Mouse (Mus musculus): Measurements from ENCODE around the gene Nos1ap.

The Nos1ap gene

GRCm38 (mm10) chr1:170409091-170409490, 180.6 kb downstream of the Nos1ap start:
- DNase-seq: no peak

DNA sequence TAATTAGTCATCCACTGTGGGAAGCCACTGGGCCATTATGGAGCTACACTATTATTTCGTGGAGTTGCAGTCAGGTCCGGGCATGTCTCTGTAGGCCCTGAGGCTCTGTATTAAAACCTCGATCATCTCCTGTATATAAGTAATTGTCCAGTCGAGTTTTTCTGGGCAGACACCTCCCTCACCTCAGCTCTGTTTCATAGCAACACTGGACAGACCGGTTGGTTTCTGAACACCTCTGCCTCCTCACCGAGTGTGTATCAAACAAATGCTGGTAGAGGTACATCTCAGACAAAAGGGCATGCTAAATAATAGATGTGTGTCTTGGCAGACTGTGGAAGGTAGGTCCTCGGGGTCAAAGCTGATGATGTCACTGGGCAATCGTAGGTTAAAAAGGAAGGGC, 182.7 kb downstream of the Nos1ap start:
- DNase-seq: no peak

- DNase-seq: no peak
These were observed 184.5 kb downstream of the Nos1ap start for GRCm38 (mm10) chr1:170405152-170405551.

DNA sequence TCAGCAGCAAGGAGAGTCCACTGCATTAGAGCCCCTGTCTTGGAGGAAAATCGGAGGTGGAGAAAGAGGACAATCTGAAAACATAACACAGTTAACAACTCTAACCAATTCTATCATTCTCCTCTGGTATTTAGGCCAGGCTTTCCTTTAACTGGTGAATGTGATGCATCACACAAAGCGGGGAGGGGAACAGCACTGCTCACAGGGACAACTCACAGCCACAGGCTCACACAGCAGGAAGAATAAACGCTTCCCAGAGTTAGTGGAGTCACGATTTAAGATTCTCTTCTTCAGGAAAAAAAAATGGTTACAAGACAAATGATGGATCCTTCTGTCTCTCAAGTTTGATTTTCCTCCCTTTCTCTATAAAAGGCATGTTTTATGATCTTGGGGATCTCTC, 187.0 kb downstream of the Nos1ap start:
- no peak for DNase-seq

- no peak for DNase-seq
These were observed 190.8 kb downstream of the Nos1ap start for GRCm38 (mm10) chr1:170398866-170399265.

DNA sequence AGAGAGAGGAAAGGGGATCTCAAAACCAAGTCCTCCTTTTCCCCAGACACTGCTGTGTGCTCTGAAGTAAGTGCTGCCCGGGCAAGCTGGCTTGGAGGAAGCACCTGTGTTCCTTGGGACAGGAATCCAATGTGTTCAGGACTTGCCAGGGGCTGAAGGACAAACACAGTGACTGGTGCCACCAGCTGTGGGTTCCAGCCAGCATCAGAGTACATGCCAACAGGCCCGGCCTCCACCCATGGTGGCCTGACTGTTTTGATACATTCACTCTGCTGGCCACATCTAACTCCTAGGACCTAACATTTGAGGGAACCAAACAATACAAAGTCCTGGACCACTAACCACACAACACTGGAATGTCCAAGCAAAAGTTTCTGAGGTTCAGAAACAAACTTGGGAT, 194.6 kb downstream of the Nos1ap start:
- no peak for DNase-seq

DNA sequence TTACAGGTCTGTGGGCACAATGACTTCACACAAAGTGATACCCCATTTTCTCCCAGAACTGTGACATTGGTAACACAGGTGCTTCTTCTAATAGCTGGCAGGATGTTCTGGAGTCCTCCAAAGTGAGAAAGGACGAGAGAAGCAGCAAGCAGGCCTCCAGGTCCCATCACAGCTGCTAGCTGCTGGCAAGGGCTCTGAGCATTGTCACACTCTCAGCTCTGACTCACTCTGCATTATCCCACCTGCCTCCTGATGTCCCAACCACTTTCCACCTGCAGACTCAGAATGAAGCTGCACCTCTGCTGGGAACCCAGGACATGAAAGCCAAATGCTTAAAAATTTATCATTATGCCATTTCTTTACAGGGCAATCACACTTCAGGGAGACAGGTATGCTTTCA, 195.0 kb downstream of the Nos1ap start:
- DNase-seq: no peak

DNA sequence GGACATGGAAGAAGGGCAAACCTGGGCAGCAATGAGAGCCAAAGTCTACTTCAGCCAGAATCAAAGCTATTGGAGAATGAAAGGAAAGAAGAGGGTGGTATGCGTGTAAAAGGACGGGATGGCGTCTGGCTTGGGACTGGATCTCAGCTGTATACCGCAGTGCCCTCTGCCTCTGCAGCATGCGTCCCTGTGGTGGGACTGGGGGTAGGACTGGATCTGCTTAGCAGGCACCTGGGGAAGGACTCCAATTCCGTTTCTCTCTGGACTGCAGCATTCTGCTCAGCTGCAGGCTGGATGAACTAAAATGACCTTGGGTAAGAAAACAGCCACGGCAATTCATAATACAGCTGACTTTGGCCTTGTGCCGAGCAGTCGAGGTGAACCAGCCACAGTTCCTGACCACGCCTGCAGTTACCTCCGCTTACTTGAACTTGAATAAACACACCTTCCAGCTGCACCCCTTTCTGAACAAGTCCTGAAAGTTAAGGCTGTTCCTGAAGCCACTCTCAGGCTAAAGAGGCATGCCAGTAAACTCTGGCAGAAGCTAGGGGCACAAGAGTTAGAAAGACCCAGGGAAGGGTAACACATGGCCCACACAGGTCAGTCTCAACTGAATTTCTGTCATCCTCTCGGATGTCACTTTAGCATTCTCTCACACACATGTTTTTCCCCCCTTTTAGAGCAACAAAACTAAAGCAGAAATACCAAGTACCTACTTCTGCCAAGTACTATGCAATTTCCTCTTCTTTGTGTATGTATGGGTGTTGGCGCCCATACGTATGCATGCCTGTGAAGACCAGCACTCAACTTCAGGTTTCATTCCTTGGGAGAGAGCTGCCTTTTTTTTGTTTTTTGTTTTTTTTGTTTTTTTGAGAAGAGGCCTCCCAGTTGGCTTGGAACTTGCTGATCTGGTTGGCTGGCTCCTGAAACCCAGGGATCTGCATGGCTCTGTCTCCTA, 196.6 kb downstream of the Nos1ap start:
- no peak for DNase-seq

DNA sequence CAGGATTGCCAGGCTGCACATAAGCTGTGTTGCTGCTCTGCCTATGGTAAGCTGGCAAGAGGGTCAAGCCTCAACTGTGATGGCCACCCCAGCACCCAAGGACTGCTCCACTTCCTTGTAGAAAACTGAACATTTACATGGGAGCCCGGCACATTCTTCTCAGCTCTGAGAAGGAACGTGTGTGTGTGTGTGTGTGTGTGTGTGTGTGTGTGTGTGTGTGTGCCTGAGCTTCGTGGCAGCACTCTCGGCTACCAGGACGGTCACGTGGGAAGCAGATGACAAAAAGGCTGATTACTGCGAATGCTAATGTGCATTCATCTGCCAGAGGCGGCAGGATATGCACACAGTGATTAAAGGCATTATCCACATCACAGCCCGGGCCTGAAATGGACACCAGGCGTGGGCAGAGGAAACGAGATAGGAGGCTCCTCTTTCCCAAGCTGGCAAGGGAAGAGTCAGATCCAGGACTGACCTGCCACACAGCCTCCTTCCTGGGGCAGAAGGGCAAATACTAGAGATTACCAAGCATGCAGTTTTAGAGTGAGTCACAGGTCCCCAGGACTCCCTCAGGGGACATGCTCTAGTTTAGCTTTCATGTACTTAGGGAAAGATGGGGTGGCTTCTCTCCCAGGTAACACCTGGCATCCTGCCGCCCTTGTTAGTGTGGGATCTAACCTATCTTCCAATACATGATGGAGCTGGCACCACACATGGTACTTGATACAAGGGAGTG, 202.3 kb downstream of the Nos1ap start:
- no peak for DNase-seq

DNA sequence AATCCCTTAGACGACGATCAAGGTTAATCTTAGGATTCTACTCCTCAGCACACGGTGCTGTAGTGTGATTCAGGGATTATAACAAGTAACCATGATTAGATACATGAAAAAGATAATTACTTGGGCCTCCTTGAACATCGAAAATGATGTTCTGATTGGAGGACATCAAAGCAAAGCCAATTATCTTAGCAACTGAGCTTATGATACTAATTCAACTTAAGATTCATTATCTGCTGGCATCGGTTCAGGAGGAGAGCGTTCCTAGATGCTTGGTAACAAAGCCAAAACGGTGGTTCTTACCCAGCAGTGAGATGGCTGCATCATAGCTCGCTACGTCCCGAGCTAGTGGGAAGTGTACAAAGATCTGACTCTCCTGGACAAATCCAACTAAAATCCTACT, 204.2 kb downstream of the Nos1ap start:
- no peak for DNase-seq

DNA sequence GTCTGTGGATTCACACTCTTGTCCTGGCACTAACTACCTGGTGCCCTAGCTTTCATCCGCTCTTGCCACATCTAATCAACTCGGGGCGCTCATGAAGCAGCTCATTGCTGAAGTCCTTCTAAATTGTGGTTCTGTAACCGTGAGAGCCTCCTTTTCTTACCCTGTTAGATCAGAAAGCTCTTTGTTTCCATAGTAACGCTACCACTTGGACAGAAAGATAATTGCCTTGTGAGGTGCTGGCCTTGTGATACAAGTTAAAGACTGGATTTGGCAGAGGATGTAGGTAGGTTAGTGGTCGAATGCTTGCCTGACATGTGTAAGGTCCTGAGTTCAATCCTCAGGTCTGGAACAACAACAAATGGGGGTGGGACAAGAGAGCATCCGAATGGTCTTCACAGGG, 206.1 kb downstream of the Nos1ap start:
- no peak for DNase-seq

DNA sequence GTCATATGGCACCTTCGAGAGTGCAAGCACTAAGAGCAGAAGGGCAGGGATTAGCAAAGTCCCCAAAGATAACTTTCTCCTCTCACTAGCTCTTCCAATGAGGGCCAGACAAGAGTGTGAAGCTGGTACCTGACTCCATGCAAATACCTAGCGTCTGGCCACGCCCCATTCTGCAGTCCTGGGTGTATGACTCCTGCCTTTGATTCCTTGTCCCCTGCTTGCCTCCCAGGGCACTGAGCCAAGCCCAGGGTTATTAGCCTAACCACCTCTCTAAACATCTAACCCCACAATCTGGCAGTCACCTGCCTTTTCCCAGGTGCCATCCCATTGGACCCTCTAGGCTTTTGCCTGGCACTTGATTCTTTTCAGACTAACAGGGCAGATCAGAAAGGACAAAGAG, 208.2 kb downstream of the Nos1ap start:
- DNase-seq: no peak

DNA sequence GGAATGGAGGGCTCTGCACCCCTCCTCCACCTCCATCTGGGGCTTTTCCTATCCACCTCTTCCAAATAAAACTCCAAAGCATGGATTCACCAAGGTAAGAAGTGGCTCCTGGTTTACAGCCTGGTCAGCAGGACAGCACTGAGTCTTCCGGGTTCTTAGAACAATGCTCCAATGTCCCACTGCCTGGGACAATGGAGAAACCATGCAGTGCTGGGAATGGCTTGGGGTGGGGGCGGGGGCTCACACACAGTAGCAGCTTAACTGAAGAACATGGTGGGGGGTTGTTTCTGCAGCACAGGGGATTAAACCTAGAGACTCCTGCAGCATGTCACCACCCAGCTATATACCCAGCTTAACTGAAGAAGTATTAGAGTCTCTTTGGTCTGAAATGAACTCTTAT, 209.2 kb downstream of the Nos1ap start:
- DNase-seq: no peak

DNA sequence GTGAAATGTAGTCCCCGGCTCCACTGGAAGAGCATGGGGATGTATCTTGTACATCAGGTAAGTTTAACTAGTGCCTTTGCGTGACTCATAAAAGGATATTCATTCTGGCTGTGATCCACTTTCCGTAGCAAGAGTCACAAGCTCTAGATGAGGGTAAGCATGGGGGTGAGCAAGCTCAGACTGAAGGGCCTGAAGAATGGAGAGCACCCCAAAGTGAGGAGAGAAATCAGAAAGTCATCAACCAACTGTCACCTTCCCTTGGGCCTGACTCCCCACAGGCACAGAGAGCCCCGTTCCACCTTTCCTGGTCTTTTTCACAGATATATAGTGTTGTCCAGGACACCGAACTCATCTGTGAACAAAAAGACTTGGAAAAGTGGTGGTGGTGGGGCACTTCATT, 213.9 kb downstream of the Nos1ap start:
- no peak for DNase-seq

- DNase-seq: no peak
These were observed 215.9 kb downstream of the Nos1ap start for GRCm38 (mm10) chr1:170373750-170374149.

DNA sequence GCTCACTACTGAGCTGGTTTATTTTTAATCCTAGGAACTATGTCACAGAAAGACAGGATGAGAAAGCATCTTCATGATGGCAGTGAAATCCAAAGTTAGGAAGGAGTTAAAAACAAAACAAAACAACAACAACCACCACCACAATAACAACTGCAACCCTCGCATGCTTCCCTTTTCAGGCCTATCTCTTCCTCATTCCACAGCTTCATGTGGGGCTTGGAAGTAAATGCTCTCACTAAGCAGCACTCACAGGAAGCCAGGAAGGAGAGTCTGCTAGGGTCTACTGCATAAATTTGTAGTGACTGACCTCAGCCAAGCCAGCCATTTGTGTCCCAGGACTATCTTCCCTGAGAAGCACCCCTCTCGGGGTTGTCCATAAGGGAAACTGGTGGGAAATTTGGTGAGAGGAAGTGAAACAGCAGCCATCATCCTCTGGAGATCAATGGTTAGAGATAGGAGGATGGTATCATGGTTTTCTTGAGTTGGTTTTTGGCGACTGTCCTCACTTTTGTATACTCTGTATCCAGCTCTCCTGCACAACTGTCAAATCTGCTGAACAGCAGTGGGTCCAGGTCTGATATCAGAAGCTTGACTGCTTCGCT, 218.4 kb downstream of the Nos1ap start:
- no peak for DNase-seq

- no peak for DNase-seq
These were observed 220.8 kb downstream of the Nos1ap start for GRCm38 (mm10) chr1:170368864-170369263.

- DNase-seq: no peak
These were observed 222.5 kb downstream of the Nos1ap start for GRCm38 (mm10) chr1:170366981-170367700.

DNA sequence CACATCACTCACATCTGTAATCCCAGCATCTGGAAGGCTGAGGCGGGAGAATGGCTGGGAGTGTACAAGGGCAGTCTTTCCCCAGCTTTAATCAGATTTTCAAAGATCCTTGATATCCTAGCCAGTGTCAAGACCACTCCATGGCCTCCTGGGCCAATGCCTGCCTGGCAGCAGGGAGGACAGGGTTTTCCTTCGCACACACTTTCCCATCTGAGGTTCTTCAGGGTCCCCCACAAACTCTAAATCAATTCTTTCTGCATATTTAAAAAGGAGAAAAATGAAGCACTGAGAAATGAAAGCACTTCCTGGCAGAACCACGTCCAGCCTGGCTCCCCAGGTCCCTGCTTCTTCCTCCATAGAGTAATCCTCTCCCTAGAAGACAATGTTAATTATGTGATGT, 225.9 kb downstream of the Nos1ap start:
- DNase-seq: no peak

GRCm38 (mm10) chr1:170360183-170360915, 229.3 kb downstream of the Nos1ap start:
- no peak for DNase-seq

DNA sequence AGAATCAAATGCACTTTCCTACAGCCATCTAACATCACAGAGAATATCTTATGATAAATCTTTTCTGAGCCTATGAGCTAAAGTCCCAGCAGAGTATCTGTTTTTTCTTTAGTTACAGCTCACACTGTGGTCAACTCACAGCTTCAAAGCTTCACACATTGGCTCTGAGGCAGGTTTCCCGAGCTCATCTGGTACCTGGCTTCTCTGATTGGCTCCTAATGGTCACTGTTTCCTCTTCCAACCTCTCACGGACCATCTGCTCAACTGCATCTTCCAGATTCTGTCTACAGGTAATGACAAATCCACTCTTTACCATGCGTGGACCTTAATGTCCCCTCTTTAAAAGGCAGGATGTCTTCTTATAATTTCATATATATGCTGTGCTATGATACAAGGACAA, 236.3 kb downstream of the Nos1ap start:
- no peak for DNase-seq

- no peak for DNase-seq
These were observed 238.6 kb downstream of the Nos1ap start for GRCm38 (mm10) chr1:170351080-170351479.
